Mouse (Mus musculus) kidney, adult 11 months (tissue): ENCODE data around the gene Adcy4.

Experiments used
- DNase-seq: peaks from one replicate; pipeline ENCODE4 v3.0.0; 2022

Adcy4 gene

DNA sequence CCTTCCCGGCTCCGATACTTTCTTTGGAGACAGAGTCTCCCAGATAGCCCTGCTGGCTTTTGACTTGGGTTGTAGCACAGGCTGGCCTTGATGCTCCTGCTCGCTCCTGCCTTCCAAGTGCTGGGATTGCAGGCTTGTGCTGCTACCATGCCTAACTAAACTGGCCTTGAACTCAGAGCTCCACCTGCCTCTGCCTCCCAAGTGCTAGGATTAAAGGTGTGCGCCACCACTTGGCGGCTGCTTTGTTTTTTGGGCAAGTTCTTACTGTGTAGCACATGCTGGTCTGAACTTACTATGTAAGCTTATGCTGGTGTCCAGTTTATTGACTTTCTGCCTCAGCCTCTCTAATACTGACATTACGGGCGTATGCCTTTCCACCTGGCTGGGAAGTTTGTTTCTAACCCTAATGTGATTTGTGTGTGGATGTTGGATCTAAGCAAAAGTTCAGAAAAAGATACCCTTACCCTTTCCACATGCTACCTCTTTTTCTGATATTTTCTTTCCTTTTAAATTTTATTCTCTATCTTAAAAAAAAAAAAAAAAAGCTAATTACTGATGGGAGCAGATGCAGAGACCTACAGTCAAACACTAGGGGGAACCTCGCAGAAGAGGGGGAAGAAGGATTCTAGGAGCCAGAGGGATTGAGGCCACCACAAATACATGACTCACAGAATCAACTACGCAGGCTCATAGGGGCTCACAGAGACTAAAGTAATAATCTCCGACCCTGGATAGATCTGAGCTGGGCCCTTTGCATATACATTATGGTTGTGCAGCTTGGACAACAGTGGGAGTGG, 36.6 kb downstream of the Adcy4 start:
- DNase-seq = no peak

DNA sequence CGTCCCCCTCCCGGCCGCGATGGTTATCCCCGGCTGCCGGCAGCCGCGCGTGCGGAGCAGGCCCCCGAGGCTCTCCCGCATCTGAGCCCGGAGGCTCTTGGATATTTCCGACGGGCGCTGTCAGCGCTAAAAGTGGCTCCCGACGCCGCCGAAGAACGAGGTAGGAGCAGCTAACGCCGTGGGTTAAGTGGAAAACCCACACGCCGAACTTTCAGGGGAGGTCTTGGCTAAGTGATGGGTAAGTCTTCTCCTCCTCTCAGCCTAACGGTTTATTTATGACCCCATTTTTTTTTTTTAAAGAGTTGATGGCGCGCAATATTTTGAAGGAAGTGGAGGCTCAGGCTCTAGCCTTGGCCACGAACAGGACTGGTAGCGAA, 38.0 kb downstream of the Adcy4 start:
- DNase-seq = no peak

DNA sequence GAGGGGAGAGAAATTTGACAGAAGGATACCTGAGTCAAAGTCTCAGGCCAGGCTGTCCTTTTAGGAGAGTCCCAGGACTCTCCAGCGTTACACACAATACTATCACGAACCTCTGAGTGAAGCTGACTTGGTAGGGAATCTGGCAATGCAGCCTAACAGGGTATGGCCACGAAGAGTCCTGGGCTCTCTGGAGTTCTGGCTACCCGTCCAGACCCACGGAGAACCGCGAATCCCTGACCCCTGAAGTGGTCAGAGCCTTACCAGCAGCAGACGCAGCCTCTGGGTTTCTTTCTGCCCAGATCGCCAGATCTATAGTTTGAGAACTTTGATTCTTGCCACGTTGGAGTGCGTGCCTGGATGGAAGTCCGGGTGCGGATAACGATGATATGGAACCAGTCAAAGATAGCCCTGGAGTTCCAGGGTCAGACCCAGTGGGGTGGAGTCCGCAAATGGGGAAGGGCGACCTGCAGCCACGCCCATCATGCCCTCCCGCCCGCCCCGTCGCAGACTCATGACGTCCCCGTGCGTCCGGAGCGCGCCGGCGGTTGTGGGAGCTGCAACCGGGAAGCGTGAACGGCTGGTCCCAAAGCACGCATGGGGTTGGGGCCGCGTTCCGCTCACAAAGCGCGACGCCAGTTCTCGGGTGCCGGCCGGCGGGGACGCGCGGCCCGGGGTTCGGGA, 38.6 kb downstream of the Adcy4 start, which contains the start of the genes Dhrs1 and Nop9:
TSS of gene Dhrs1 (minus strand) at position 511 of the 681 bp plus-strand sequence.
TSS of gene Nop9 (plus strand) at position 514 of the 681 bp plus-strand sequence.
- DNase-seq = peak; percentile 85

DNA sequence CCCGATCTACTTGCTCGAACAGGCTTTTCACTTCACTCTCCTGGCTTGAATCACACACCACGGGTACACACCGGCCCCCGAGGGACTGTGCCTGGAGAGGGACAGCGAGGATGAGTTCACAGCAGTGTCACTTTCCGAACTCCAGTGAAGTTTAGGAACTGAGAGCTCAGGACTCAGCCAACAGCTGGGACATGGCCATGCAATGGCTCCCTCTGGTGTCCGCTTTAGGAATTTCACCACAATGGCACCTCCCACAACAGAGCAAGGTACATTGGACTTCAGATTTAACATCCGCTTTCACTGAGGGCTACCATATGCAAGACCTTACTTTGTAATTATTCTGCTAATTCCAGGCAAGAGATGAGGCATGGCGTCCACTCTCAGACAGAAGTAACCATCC, 40.2 kb downstream of the Adcy4 start:
- peak; percentile 82 for DNase-seq

DNA sequence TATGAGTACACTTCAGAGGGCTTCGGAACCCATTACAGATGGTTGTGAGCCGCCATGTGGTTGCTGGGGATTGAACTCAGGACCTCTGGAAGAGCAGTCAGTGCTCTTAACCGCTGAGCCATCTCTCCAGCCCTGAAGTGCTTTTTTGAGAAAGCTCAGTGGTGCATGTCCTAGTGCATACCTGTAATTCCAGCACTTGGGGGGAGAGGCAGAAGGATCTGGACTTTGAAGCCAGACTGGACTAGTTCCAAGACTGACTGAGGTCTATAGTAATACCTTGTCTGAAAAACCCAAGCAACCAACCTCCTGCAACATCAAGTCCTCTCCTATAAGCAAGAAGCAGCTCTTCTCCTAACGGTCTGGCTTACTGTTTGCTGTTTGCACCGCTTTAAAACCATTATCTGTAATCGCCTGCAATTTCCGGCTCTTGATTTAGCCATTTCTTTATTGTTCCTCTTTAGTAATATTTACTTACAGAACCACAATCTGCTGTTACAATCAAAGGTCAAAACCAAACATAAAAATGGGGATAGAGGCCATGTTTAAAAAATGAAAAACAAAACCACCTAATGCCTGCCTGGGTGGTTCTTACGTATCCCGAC, 46.7 kb downstream of the Adcy4 start:
- DNase-seq = peak; percentile 78

DNA sequence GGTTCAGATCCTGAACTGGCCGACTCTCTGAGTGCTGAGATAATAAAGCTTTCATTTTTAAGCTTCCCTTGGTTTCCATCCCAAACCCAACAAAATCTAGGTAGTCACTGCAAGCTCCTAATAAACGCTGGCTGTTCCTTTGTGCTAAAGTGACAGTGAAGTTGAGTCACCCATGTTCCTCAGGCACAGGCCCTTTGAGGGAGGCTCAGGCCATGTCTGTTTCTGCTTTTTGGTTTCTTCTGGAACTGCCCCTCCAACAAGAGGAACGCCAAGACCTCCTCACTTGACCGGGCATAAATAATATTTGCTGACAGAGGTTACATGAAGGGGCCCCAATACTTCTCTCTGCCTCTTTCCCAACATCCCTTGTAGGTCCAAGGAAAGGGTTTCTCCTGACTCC, 48.1 kb downstream of the Adcy4 start:
- no peak for DNase-seq

DNA sequence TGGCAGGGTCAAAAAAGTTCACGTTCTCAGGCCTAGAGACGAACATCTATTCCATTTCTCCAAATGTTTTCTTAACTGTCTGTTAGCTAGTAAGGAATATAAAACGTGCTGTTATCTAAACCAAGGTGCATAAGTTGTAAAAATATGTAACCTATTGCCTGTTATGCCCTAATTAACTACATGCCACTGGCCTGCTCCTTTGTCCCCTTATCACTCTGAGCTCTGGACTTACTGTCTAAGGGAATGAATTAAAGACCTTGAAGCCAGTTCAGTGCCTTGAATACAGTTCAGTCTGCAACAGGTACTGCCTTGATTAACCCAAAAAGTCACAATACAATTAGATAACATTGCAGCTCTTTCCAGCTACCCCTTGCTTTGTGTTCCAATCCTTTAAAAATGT, 48.6 kb downstream of the Adcy4 start:
- DNase-seq = no peak

DNA sequence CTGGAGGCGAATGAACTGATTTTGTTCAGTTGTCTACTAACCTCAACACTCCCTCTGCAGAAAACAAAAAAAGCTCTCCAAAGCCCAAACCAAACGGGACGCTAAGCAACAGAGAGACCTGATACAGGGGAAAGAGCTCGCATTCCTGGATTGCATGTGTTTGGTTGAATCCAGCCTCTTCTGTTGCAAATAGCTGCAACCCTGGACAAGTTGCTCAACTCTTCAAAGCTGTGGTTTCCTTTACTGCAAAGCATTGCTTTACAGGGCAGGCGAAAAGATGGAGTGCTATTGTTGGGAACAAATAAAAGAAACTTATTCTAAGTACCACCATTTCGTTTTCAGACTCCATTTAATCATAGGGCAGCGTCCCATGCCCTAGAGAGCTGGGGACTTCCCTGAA, 49.0 kb downstream of the Adcy4 start:
- no peak for DNase-seq

DNA sequence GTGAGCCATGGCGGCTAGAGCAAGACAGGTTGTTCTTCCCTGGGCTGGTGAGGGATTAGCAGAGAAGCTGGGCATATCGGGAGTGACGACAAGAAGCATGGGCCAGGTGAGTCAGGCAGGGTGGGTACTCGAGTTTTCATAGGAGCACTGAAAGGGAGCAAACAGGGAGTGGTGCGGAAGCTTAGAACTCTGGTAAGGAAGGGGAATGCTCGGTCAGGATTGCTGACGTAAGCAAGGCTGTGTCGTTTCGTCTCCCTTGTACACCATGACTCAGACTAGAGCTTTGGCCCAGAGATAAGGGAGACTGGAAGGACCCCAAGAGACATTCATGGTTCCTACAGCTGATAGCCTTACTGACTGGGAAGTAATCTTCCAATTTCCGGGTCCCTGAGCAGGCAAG, 50.0 kb downstream of the Adcy4 start:
- no peak for DNase-seq

DNA sequence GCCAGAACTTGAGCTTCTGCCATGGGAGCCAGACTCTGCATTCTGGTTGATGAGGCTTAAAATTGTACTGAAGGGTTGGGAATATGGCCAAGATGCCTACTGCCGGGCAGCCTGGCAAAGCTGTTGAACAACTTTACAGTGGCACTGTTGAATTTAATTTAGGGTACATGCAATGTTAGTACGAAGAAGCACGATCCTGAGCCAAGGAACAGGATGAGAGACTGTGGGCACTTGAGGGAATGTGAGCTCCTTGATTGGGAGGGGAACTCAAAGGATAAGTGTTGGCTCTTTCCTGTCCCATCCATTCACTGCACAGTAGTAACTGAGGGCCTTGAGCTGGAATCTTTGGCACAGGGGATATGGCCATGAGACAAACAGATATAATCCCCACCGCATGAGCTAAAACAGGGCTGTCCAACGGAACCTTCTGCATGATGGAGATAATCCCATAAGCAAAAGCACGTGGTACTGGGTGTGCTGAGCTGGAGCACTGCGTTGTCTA, 53.3 kb downstream of the Adcy4 start:
- DNase-seq = no peak

DNA sequence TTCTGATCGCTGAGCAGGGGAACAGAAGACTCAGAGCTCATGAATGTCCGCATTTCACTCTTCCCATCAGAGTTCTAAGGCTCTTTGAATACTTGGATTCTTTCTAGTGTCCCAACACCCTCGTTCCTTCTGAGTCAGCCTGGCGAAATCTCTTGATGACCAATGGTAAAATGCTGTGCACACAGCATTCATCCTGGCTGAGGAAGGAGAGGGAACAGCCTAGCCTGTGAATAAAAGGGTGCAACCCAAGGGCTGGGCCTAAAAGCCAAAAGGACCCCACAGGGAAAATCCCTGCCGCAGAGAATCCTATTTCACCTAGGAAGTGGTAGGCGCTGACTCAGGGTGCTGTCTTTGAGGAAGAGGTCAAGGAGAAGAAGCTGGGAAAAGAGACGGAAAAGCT, 53.8 kb downstream of the Adcy4 start:
- DNase-seq = no peak

DNA sequence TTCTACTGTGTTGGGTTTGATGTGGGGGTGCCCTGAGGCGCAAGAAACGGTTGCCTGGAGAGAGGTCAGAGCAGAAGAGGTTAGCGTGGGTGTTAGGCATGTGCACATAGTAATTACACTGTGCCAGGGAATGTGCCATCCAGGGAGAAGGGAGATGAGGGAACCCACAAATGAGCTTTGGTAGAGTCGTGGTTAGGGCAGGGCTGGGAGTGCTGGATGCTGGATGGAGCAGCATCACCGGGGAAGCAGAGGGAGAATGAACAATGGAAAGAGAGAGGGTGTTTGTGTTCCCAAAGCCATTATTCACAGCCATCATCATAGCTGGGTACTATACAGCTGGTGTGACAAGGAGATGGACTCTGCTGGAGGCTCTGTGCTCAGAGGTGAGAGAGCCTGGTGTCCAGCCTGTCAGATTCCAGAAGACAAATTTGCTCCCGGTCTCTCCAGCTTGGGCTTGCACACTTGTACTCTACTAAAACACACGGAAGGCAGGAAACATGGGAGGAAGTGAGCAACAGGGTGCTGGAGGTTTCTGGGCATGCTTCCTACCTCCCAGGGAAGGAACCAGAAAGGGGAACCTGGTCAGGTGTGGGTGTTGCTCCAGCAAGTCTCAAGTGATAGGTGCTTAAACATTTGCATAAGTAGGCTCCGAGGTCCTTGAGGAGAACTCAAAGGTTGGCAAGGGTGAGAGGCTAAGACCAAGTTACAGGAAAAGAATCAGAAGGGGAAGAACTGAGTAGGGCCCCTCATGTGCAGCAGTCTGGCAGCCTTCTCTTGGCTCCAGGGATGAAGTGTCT, 55.8 kb downstream of the Adcy4 start:
- no peak for DNase-seq

DNA sequence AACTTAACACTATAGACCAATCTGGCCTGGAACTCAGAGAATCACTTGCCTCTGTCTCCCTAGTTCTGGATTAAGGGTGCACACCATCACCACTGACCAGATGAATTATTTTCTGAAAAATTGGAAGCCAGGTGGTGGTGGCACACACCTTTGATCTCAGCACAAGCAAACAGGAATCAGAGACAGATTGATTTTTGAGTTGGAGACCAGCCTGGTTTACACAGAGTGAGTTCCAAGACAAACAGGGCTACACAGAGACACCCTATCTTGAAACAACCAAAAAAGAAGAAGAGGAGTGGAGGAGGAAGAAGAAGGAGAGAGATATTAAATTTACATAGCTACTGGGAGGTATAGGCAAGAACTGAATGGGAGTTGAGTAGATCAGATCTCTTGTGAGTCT, 57.6 kb downstream of the Adcy4 start:
- DNase-seq = no peak

DNA sequence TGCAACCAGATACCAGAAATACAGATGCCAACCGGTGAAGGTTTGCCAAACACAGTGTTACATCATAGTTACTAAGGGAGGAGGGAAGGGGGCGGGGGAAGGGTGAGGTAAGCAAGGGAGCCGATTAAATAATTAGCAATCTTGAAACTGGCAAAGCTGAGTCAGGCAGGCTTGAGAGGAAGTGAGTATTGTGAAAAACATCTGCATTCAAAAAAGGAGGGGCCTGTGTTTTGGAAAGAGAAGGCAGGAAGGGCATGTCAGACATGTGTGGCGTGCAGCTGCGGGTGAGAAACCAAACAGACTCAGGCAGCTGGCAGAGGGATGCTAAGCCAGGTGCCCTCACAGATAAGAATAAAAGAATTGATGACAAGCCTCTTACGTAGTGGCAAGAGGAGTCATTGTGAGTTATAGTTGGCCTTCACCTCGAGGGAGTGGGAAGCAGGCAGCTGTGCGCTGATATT, 59.5 kb downstream of the Adcy4 start:
- peak; percentile 42 for DNase-seq

DNA sequence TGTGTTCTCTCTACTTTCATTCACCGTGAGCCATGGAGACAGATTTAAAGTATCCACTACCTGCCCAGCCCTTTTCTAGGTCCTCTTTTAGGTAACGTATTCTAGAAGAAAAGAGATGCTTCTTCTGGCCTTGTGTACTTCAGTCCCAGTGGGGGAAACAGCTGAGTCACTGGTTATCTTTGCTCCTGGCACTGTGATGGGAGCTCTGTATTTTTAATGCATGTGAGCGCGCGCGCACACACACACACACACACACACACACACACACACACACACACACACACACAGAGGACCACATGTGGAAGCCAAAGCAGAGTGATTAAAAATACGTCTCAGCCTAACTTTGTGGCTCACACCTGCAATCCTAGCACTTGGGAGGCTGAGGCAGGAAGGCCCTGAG, 60.5 kb downstream of the Adcy4 start:
- no peak for DNase-seq

DNA sequence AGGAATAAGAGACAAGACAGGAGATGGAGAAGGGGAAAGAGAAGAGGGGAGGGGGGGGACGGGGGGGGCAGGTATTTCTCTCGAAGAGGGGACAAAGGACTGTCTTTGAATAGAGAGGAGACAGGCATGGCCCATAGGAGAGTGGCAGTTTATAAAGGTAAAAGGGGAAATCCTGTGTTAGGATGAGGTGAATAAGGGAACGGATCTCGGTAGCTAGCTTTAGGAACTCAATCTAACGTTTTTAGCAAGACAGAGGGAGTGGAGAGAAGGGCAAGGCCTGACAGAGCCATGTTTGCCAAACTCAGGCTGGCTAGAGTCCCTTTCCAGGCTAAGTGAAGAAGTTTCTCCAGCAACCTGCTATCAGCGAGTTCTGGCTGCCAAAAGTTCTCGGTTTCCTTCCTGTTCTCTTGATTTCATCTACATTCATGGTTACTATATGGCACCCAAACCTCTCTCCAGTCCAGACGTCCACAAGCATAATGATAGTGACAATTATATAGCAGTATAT, 61.4 kb downstream of the Adcy4 start:
- no peak for DNase-seq

DNA sequence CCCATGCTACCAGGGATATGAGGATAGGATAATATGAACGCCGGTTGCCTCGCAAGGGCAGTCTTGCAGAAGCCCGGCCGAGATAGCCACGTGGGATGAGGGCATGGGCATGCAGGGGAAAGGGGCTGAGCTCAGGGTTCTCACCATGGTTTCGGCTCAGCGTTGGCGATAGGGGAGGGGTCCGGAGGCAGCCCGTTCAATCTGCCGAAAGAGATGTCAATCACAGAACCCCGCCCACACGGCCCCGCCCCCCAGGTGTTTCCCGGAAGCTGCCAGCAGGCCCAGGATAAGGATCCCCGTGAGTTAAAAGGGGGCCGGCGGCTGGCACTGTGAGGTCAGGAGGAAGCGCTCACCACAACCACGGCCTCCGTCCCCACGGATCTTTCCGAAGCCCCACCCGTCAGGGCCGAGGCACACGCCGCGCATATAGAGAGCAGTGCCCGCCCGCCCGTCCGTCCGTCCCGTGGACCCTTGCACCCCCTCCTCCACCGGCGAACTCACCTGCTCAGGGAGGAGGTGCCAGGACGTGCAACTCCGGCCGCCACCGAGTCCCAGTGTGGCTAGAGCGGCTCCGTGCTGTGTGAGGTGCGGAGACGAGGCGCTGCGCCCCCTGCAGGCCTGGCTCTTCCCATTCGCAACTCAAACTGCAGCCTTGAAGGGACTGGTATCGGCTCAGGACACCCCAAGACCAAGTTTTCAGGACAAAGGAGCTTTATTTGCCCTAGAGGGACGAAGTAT, 62.0 kb downstream of the Adcy4 start, which contains the start of gene Rabggta:
TSS of gene Rabggta (minus strand) at position 564 of the 738 bp plus-strand sequence.
- DNase-seq = peak; percentile 95

DNA sequence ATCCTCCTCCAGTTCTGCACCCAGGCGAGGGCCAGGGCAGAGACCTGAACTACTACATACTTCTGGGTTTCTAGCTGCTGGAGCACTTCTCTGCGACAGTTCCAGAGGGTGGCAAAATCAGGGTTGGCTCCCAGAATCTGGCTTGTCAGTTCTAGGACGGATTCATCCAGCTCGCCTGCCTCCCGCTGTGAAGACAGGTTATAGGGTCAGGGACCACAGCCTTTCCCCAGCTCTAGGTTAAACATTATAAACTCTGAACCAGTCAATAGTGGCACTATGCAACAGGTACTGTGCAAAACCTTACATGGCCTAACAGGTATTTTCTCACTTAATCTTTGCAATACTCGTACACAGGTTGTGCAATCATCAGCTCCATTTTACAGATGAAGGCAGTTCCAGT, 62.8 kb downstream of the Adcy4 start:
- DNase-seq = peak; percentile 69

DNA sequence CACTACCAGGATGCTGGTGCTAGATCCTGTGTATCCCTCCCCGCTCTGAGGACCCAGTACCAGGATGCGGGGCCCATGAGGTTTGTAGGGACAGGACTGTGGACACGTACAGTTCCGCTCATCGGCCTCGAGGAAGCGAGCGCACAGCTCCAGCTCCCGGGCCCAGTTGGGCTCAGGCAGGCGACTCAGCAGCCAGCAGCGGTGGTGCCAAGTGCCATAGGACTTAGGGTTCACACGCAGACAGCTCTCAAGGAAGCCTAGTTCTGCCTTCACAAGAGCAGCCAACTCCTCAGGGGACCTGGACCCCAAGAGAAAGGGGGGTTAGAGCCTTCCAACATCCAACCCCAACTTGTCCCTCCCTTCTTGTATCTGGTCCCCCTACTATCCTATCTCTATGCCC, 63.2 kb downstream of the Adcy4 start:
- DNase-seq = no peak

DNA sequence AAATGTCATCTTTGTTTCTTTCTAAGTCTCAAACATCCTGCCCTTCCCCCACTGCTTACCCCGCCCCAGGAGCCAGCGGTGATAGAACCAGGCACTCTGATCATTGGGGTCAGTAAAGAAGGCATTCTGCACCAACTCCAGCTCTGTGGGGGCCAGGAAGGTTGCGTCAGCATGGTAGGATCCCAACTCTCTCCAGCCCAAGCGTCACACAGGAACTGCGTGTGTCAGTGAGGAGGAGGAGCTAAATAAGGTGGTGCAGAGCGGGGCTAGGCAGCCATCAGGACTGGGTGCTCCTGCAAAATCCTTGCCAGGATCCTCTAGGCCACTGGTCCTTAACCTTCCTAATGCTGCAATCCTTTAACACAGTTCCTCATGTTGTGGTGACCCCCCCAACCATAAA, 64.2 kb downstream of the Adcy4 start:
- DNase-seq = no peak
